In genomic region chr11:75906556-75906955, GRCm38 (mm10) we compare ENCODE assay signal across 20 mouse cellular contexts. TPM values are rescaled to one million over a fixed set of nuclear protein-coding genes. Genes with fewer than 3 reads are reported as not detected.
DNase-seq lines count a peak whose midpoint lies in the region; ATAC-seq lines count a peak whose summit lies in the region.
"Had no signal": no experiment of that assay in that cellular context is flagged by ENCODE, and none has a peak within 500 bp of the region (broad histone marks: within the 10 kb centered on the region; RNA-seq: fewer than 3 reads in every experiment).

No protein-coding gene starts in this region.

- 55% methylated on average over 12 of the region's 12 CpGs for WGBS in embryonic facial prominence, embryonic 12.5 days
- WGBS in embryonic facial prominence, embryonic 10.5 days = 50% methylated on average over 12 of the region's 12 CpGs
- WGBS in kidney, embryonic 15.5 days = 30% methylated on average over 12 of the region's 12 CpGs

- H3K27me3 ChIP-seq in embryonic facial prominence, embryonic 12.5 days = no peaks in the 10 kb centered on the region
- no peaks in the 10 kb centered on the region for H3K27me3 ChIP-seq in embryonic facial prominence, embryonic 10.5 days (replicated peaks; ENCODE audit: low read depth, poor library complexity, severe bottlenecking)
- H3K27me3 ChIP-seq in kidney, embryonic 15.5 days = no peaks in the 10 kb centered on the region

- ATAC-seq in embryonic facial prominence, embryonic 12.5 days (ENCODE audit: insufficient number of reproducible peaks, insufficient read depth, low FRiP score, low TSS enrichment) = peak; percentile 25; the same call in 1 of the 2 replicates
- ATAC-seq in kidney, embryonic 15.5 days (replicated peaks; ENCODE audit: low FRiP score) = peak; percentile 68
- ATAC-seq: inflammation-experienced regulatory T-cells, adult 6 months; liver, embryonic 12.5 days; midbrain, embryonic 13.5 days had no signal

- H3K27ac ChIP-seq in embryonic facial prominence, embryonic 12.5 days = no peak overlapping the region
- H3K27ac ChIP-seq in embryonic facial prominence, embryonic 10.5 days (replicated peaks) = no peak overlapping the region
- peak overlapping the region; percentile 91 for H3K27ac ChIP-seq in kidney, embryonic 15.5 days
- H3K27ac ChIP-seq: heart, adult 2 months; hindbrain, embryonic 13.5 days; limb, embryonic 13.5 days; liver, embryonic 12.5 days; midbrain, embryonic 13.5 days had no signal

- no peak overlapping the region for H3K4me3 ChIP-seq in embryonic facial prominence, embryonic 12.5 days
- H3K4me3 ChIP-seq in embryonic facial prominence, embryonic 10.5 days = no peak overlapping the region
- peak overlapping the region; percentile 25 for H3K4me3 ChIP-seq in kidney, embryonic 15.5 days (replicated peaks)
- H3K4me3 ChIP-seq: heart, adult 2 months; hindbrain, embryonic 13.5 days; limb, embryonic 13.5 days; liver, embryonic 12.5 days; midbrain, embryonic 13.5 days had no signal

- DNase-seq in embryonic facial prominence, embryonic 10.5 days (ENCODE audit: low spot score) = no peak
- peak; percentile 22 for DNase-seq in ZHBTc4 (ENCODE audit: low read depth, low spot score)
- DNase-seq in kidney, postnatal 36 days = peak; percentile 40 to 41
- DNase-seq in lung, adult 18-20 months = no peak
- no peak for DNase-seq in lung, postnatal 10 days
- DNase-seq: adrenal gland, postnatal 25 days; cerebellum, adult 9-10 months; gastrocnemius, postnatal 36 days; heart, adult 2 months; layer of hippocampus, adult 9-11 months; lung, adult 2 months; right cerebral cortex, postnatal 25 days; spleen, adult 18-20 months had no signal

- H3K9ac ChIP-seq in embryonic facial prominence, embryonic 12.5 days = no peak overlapping the region
- peak overlapping the region; percentile 11; the same call in 1 of the 2 replicates for H3K9ac ChIP-seq in kidney, embryonic 15.5 days
- H3K9ac ChIP-seq: hindbrain, embryonic 13.5 days; limb, embryonic 13.5 days; liver, embryonic 12.5 days; midbrain, embryonic 13.5 days had no signal

- no peak overlapping the region for H3K4me2 ChIP-seq in embryonic facial prominence, embryonic 12.5 days (replicated peaks)
- peak overlapping the region; percentile 45 for H3K4me2 ChIP-seq in kidney, embryonic 15.5 days
- H3K4me2 ChIP-seq: hindbrain, embryonic 13.5 days; limb, embryonic 13.5 days; liver, embryonic 12.5 days; midbrain, embryonic 13.5 days had no signal

- no peaks in the 10 kb centered on the region for H3K36me3 ChIP-seq in embryonic facial prominence, embryonic 12.5 days
- no peaks in the 10 kb centered on the region for H3K36me3 ChIP-seq in embryonic facial prominence, embryonic 10.5 days (replicated peaks)
- peaks cover 3% of the 10 kb centered on the region; the same call in 1 of the 2 replicates for H3K36me3 ChIP-seq in kidney, embryonic 15.5 days
- H3K36me3 ChIP-seq: hindbrain, embryonic 13.5 days; limb, embryonic 13.5 days; liver, embryonic 12.5 days; midbrain, embryonic 13.5 days had no signal

- peaks cover 13% of the 10 kb centered on the region for H3K4me1 ChIP-seq in embryonic facial prominence, embryonic 12.5 days
- peaks cover 29% of the 10 kb centered on the region for H3K4me1 ChIP-seq in embryonic facial prominence, embryonic 10.5 days
- peaks cover 41% of the 10 kb centered on the region for H3K4me1 ChIP-seq in kidney, embryonic 15.5 days

- H3K9me3 ChIP-seq in embryonic facial prominence, embryonic 12.5 days = peaks cover 2% of the 10 kb centered on the region
- peaks cover 4% of the 10 kb centered on the region; the same call in 1 of the 2 replicates for H3K9me3 ChIP-seq in embryonic facial prominence, embryonic 10.5 days
- H3K9me3 ChIP-seq in kidney, embryonic 15.5 days (replicated peaks) = no peaks in the 10 kb centered on the region
- H3K9me3 ChIP-seq: midbrain, embryonic 13.5 days had no signal

RNA-seq across cellular contexts. Expression of gene Rph3al, which starts 31.7 kb away (rescaled TPM):
- 3.7 TPM in 2 replicates for polyA plus RNA-seq in embryonic facial prominence, embryonic 12.5 days (2016; fragmentation: Nextera tagmentation; extraction: Ambion mirVana)
- 2.2 and 3.5 TPM in 2 replicates for polyA plus RNA-seq in embryonic facial prominence, embryonic 10.5 days (2016; fragmentation: Nextera tagmentation; extraction: Ambion mirVana)
- 13.8 and 14.5 TPM in 2 replicates for polyA plus RNA-seq in kidney, embryonic 15.5 days (2015; fragmentation: Nextera tagmentation; extraction: Ambion mirVana)

Comparison
In these comparisons a context has a peak if more than half of its experiments do, and no peak if none do; other contexts are left out.
1. DNase-seq: peak in ZHBTc4 (single experiment) and kidney, postnatal 36 days (2 of 2); none in embryonic facial prominence, embryonic 10.5 days (single experiment), lung, adult 18-20 months (0 of 2) and lung, postnatal 10 days (single experiment).